In the genomic region with DNA sequence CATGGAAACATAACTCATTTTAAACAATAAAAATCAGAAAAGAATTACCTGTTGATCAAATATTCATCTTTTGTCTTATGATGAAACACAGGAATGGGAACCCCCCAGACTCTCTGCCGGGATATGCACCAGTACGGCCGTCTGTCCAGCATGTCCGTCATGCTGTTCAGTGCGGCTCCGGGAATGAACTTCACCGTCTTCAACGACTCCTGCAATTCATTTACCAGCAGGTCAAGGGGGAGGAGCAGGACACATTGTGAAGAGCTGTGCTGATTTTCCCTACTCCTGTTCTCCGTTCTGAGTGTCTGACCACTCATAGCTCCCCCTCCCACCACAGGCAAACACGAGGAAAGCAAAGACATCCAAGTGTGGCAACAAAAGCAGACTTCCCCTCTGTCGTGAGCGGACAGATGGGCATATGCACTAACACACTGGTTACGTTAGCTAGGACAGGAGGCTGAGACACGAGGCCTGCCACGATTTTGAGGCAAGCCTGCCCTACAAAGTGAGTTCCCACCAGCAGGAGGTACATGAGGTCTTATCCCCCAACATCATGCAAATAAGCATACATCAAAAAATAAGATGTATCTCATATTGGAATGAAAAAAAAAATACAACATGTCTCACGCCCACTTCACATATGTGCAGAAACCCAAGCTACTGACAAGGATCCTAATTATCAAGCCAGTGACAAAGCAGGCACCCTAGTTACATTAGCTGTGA, we compare ENCODE assay signal across 15 mouse cellular contexts. TPM values are rescaled to one million over a fixed set of nuclear protein-coding genes. Genes with fewer than 3 reads are reported as not detected.
A peak's percentile ranks its signal among the peaks of the same experiment; 100 is the strongest.
DNase-seq lines count a peak whose midpoint lies in the region.
"Had no signal": no experiment of that assay in that cellular context is flagged by ENCODE, and none has a peak within 500 bp of the region (broad histone marks: within the 10 kb centered on the region; RNA-seq: fewer than 3 reads in every experiment).

No protein-coding gene starts in this region.

- DNase-seq in kidney, adult 11 months: peak; percentile 34
- DNase-seq in kidney, postnatal 10 days: no peak
- peak; percentile 19 to 28 for DNase-seq in left cerebral cortex, postnatal 36 days (ENCODE audit: low spot score in 2 of 2)
- no peak for DNase-seq in left cerebral cortex, postnatal 4 days
- DNase-seq in layer of hippocampus, adult 18-20 months (ENCODE audit: low spot score in 2 of 2): peak; percentile 35 to 85
- peak; percentile 39 to 59 for DNase-seq in right cerebral cortex, postnatal 10 days (ENCODE audit: low spot score in 2 of 2)
- DNase-seq in natural killer cell, adult 2 months (ENCODE audit: low spot score in 2 of 2): no peak
- no peak for DNase-seq in gastrocnemius, postnatal 10 days
- DNase-seq: adrenal gland, postnatal 14 days; cerebellum, adult 2 months; gastrocnemius, postnatal 36 days; lung, adult 18-20 months; lung, postnatal 14 days; midbrain, embryonic 14.5 days; thymus, postnatal 14 days had no signal

- intact Hi-C loops in left cerebral cortex, postnatal 36 days (cut with DNase I): no loop called here
- intact Hi-C loops in left cerebral cortex, postnatal 4 days (cut with DNase I): no loop called here

RNA-seq across cellular contexts. Expression of a gene that starts 13.2 kb away (rescaled TPM):
- total RNA-seq in left cerebral cortex, postnatal 36 days (2021): 10 to 100 TPM; 31.4 to 33.4 TPM
- 10 to 100 TPM; 28.8 to 29.8 TPM for total RNA-seq in left cerebral cortex, postnatal 4 days (2021)
- total RNA-seq in layer of hippocampus, adult 18-20 months (2021): 10 to 100 TPM; 30.4 to 31.2 TPM
- total RNA-seq in gastrocnemius, postnatal 10 days (2021): 10 to 100 TPM; 50.2 to 56.3 TPM

RNA-seq across cellular contexts. Expression of a gene that starts 15.9 kb away (rescaled TPM):
- total RNA-seq in left cerebral cortex, postnatal 36 days (2021): 10 to 100 TPM; 65.7 to 72.8 TPM
- 10 to 100 TPM; 51.3 to 53.3 TPM for total RNA-seq in left cerebral cortex, postnatal 4 days (2021)
- 10 to 100 TPM; 73.6 to 79.0 TPM for total RNA-seq in layer of hippocampus, adult 18-20 months (2021)
- total RNA-seq in gastrocnemius, postnatal 10 days (2021): 10 to 100 TPM; 21.8 to 22.6 TPM

RNA-seq across cellular contexts. Expression of a gene that starts 46.8 kb away (rescaled TPM):
- total RNA-seq in left cerebral cortex, postnatal 36 days (2021): 10 to 100 TPM; 64.0 to 74.4 TPM
- total RNA-seq in left cerebral cortex, postnatal 4 days (2021): 100 to 1,000 TPM; 110 to 111 TPM
- 10 to 100 TPM; 65.4 to 65.9 TPM for total RNA-seq in layer of hippocampus, adult 18-20 months (2021)
- 100 to 1,000 TPM; 113 to 115 TPM for total RNA-seq in gastrocnemius, postnatal 10 days (2021)

Comparison
In these comparisons a context has a peak if more than half of its experiments do, and no peak if none do; other contexts are left out.
1. DNase-seq: peak in kidney, adult 11 months (single experiment), left cerebral cortex, postnatal 36 days (2 of 2), layer of hippocampus, adult 18-20 months (2 of 2) and right cerebral cortex, postnatal 10 days (2 of 2); none in kidney, postnatal 10 days (single experiment), left cerebral cortex, postnatal 4 days (single experiment), natural killer cell, adult 2 months (0 of 2) and gastrocnemius, postnatal 10 days (single experiment).